Mouse (Mus musculus) CH12.LX (cell line): ENCODE measurements around the gene Ezh1.

Source experiments
- POLR2A ChIP-seq: IDR thresholded peaks from 2 replicates; pipeline ENCODE4 v1.6.1; 2011; ENCODE audit warnings: low read depth, mild to moderate bottlenecking, improper control_type of control experiment, low read length
- USF1 ChIP-seq: IDR thresholded peaks from 2 replicates; pipeline ENCODE4 v1.6.1; 2014; ENCODE audit warnings: low read depth, mild to moderate bottlenecking, inconsistent platforms, low read length, improper control_type of control experiment
- USF2 ChIP-seq: conservative IDR thresholded peaks from 2 replicates; pipeline ENCODE4 v1.6.1; 2011; ENCODE audit warnings: low read depth, low read length, improper control_type of control experiment

- no peak for TF ChIP-seq USF2
- TF ChIP-seq POLR2A: no peak; the same call in 1 of the 2 replicates
- TF ChIP-seq USF1: no peak
These were observed 34.6 kb upstream of the Ezh1 start for GRCm38 (mm10) chr11:101260826-101261380.
